23 mouse cellular contexts compared by ENCODE assay signal in the genomic region with DNA sequence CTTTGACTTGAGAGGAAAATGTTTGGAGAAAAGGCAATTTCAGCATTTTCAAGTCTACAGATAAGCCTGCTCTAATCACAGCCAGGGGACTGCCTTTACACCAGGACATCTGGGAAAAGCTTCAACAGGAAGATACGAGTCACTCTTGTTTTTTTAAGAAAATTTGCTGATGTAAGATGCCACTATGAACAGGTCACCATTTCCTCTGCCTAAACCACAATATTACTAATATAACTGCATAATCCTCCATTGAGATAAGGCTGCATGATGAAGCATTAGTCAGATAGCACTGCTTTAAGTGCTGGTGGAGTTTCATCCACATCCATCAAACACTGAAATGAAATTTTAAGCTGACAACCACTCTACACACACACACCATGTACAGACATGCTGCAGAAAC. TPM values are rescaled to one million over a fixed set of nuclear protein-coding genes. Genes with fewer than 3 reads are reported as not detected.
DNase-seq lines count a peak whose midpoint lies in the region; TF ChIP-seq lines count a peak whose summit lies in the region.
"Had no signal": no experiment of that assay in that cellular context is flagged by ENCODE, and none has a peak within 500 bp of the region (broad histone marks: within the 10 kb centered on the region; RNA-seq: fewer than 3 reads in every experiment).

No protein-coding gene starts in this region.

- H3K79me2 ChIP-seq in heart, adult 2 months (replicated peaks; ENCODE audit: control insufficient read depth, insufficient read depth, low read length) = no peaks in the 10 kb centered on the region
- no peaks in the 10 kb centered on the region for H3K79me2 ChIP-seq in CH12.LX (replicated peaks; ENCODE audit: control insufficient read depth, extremely low read depth, insufficient read depth, poor library complexity, severe bottlenecking)

- 26% methylated on average over 1 of the region's 1 CpGs for WGBS in heart, adult 2 months

- no peak for TF ChIP-seq EP300 in heart, adult 2 months (IDR thresholded peaks at IDR 0.05; ENCODE audit: insufficient read depth, low read depth, low read length)
- no peak for TF ChIP-seq EP300 in CH12.LX (IDR thresholded peaks at IDR 0.05; ENCODE audit: low read length)

- no peak for TF ChIP-seq CTCF in heart, adult 2 months (IDR thresholded peaks at IDR 0.05)
- no peak for TF ChIP-seq CTCF in CH12.LX (conservative IDR thresholded peaks at IDR 0.05 in 1 of 2, IDR thresholded peaks at IDR 0.05 in 1 of 2; ENCODE audit: low read depth in 2 of 2, low read length in 2 of 2)
- TF ChIP-seq CTCF in embryonic fibroblast, embryonic 13.5 days (IDR thresholded peaks at IDR 0.05; ENCODE audit: borderline replicate concordance, insufficient read depth, low read length) = no peak

- no peaks in the 10 kb centered on the region for H3K27me3 ChIP-seq in heart, adult 2 months (ENCODE audit: control insufficient read depth, insufficient read depth, low read length)
- H3K27me3 ChIP-seq in CH12.LX (replicated peaks) = no peaks in the 10 kb centered on the region
- H3K27me3 ChIP-seq: embryonic facial prominence, embryonic 13.5 days; embryonic facial prominence, embryonic 15.5 days; forebrain, embryonic 13.5 days; forebrain, embryonic 15.5 days; Patski had no signal

- TF ChIP-seq POLR2A in heart, adult 2 months (IDR thresholded peaks at IDR 0.05; ENCODE audit: insufficient read depth, low read depth, low read length) = no peak
- no peak for TF ChIP-seq POLR2A in CH12.LX (IDR thresholded peaks at IDR 0.05; ENCODE audit: low read depth, low read length)
- TF ChIP-seq POLR2A in embryonic fibroblast, embryonic 13.5 days (IDR thresholded peaks at IDR 0.05; ENCODE audit: low read depth, low read length) = no peak

- H3K4me3 ChIP-seq in heart, adult 2 months = no peak overlapping the region
- H3K4me3 ChIP-seq in CH12.LX (replicated peaks in 1 of 3; ENCODE audit: low read depth in 2 of 3, low read length in 2 of 3, poor library complexity in 1 of 3) = no peak overlapping the region
- H3K4me3 ChIP-seq in embryonic fibroblast, embryonic 13.5 days (ENCODE audit: insufficient read depth, low read length) = no peak overlapping the region
- H3K4me3 ChIP-seq: embryonic facial prominence, embryonic 13.5 days; embryonic facial prominence, embryonic 15.5 days; forebrain, embryonic 13.5 days; forebrain, embryonic 15.5 days had no signal

- no peak for TF ChIP-seq RAD21 in CH12.LX (IDR thresholded peaks at IDR 0.05; ENCODE audit: low read depth, low read length)

- H3K27ac ChIP-seq in heart, adult 2 months = no peak overlapping the region
- no peak overlapping the region for H3K27ac ChIP-seq in CH12.LX (ENCODE audit: insufficient read depth, low read depth)
- peak overlapping the region; percentile 92 for H3K27ac ChIP-seq in embryonic fibroblast, embryonic 13.5 days (ENCODE audit: insufficient read depth, low read length)
- H3K27ac ChIP-seq: embryonic facial prominence, embryonic 13.5 days; embryonic facial prominence, embryonic 15.5 days; forebrain, embryonic 13.5 days; forebrain, embryonic 15.5 days had no signal

- no peaks in the 10 kb centered on the region for H3K4me1 ChIP-seq in heart, adult 2 months (ENCODE audit: control insufficient read depth, insufficient read depth, low read length)
- peaks cover 2 to 36% of the 10 kb centered on the region in 2 experiments; a peak in 2 of 4 replicates for H3K4me1 ChIP-seq in CH12.LX (ENCODE audit: control insufficient read depth in 1 of 2, insufficient read depth in 2 of 2)
- H3K4me1 ChIP-seq in embryonic fibroblast, embryonic 13.5 days (ENCODE audit: control insufficient read depth, insufficient read depth, low read length) = peaks cover 22% of the 10 kb centered on the region
- H3K4me1 ChIP-seq: embryonic facial prominence, embryonic 13.5 days; forebrain, embryonic 15.5 days had no signal

- H3K4me2 ChIP-seq in CH12.LX (ENCODE audit: insufficient read depth, low read depth, poor library complexity, severe bottlenecking) = no peak overlapping the region
- H3K4me2 ChIP-seq: embryonic facial prominence, embryonic 13.5 days; embryonic facial prominence, embryonic 15.5 days; forebrain, embryonic 13.5 days; forebrain, embryonic 15.5 days had no signal

- no peaks in the 10 kb centered on the region for H3K36me3 ChIP-seq in heart, adult 2 months (ENCODE audit: control insufficient read depth, insufficient read depth, low read length)
- no peaks in the 10 kb centered on the region for H3K36me3 ChIP-seq in CH12.LX (replicated peaks in 1 of 2; ENCODE audit: control insufficient read depth in 1 of 2, insufficient read depth in 1 of 2, low read length in 1 of 2)
- H3K36me3 ChIP-seq: embryonic facial prominence, embryonic 13.5 days; embryonic facial prominence, embryonic 15.5 days; forebrain, embryonic 15.5 days had no signal

- in situ Hi-C loops in CH12.LX (cut with MboI; ENCODE audit: low pct_ligation_motif_present, low pct_unique_long_range_greater_than_20kb, low sequenced_read_pairs) = no loop called here

- no peak overlapping the region for H3K9ac ChIP-seq in heart, adult 2 months (ENCODE audit: low read depth, low read length)
- no peak overlapping the region for H3K9ac ChIP-seq in CH12.LX (ENCODE audit: insufficient read depth, low read depth)
- H3K9ac ChIP-seq: embryonic facial prominence, embryonic 13.5 days; embryonic facial prominence, embryonic 15.5 days; forebrain, embryonic 13.5 days; forebrain, embryonic 15.5 days; forebrain, postnatal 0 days had no signal

- intact Hi-C loops in heart, adult 2 months (cut with DNase I) = no loop called here

- no peaks in the 10 kb centered on the region for H3K9me3 ChIP-seq in CH12.LX (replicated peaks; ENCODE audit: low read length)
- H3K9me3 ChIP-seq: embryonic facial prominence, embryonic 13.5 days; embryonic facial prominence, embryonic 15.5 days; forebrain, embryonic 13.5 days; forebrain, embryonic 15.5 days had no signal

- dilution Hi-C loops in CH12.LX (cut with MboI; ENCODE audit: extremely low pct_ligation_motif_present, extremely low pct_unique_long_range_greater_than_20kb, low sequenced_read_pairs) = no loop called here

- DNase-seq in heart, adult 11 months = peak; percentile 36
- no peak for DNase-seq in heart, adult 2 months
- DNase-seq in 3T3-L1 (ENCODE audit: low read depth, low spot score) (peak; percentile 55), CH12.LX (ENCODE audit: extremely low read depth) (peak; percentile 17)
- no peak for DNase-seq in embryo, embryonic 11 days
- no peak for DNase-seq in spleen, postnatal 14 days (ENCODE audit: low spot score in 2 of 2)
- no peak for DNase-seq in testis, postnatal 10 days (ENCODE audit: low spot score)
- DNase-seq: adrenal gland, adult 8-10 months; adrenal gland, postnatal 14 days; adrenal gland, postnatal 36 days; B cell, adult 2 months; cerebellum, adult 11-12 months; cerebellum, adult 2 months; cerebellum, adult 9-10 months; cerebellum, postnatal 10 days; cerebellum, postnatal 25 days; forebrain, postnatal 0 days had no signal

TF ChIP-seq in CH12.LX, 34 proteins besides CTCF, POLR2A, EP300 and RAD21:
- TF ChIP-seq KAT2A (IDR thresholded peaks at IDR 0.05; ENCODE audit: insufficient replicate concordance, low read length) = no peak
- 0 out of 2 replicates have a peak, but pooled peaks have one; percentile 26 for TF ChIP-seq ETS1 (conservative IDR thresholded peaks at IDR 0.05; ENCODE audit: low read depth, low read length)

RNA-seq across cellular contexts. Expression of gene Mex3b, which starts 27.2 kb away (rescaled TPM):
- 1 to 10 TPM; 1.4 TPM for total RNA-seq in heart, adult 2 months (2021)
- polyA plus RNA-seq in heart, adult 2 months (2012; rRNA removed) = 1.7 and 2.1 TPM in 2 replicates
- total RNA-seq in CH12.LX (2012; rRNA removed) = 0.50 and 0.59 TPM in 2 replicates
- total RNA-seq in CH12.LX (2014; rRNA removed) = 1.9 and 2.1 TPM in 2 replicates
- polyA plus RNA-seq in CH12.LX (2012; ENCODE audit: insufficient read length, low read depth) = 2.3 and 2.5 TPM in 2 replicates
- 18.9 and 23.6 TPM in 2 replicates for polyA plus RNA-seq in embryonic fibroblast, embryonic 13.5 days (2011; ENCODE audit: insufficient read length, low read depth, missing spikeins)

Comparison
In these comparisons a context has a peak if more than half of its experiments do, and no peak if none do; other contexts are left out.
1. DNase-seq: peak in heart, adult 11 months (single experiment), 3T3-L1 (single experiment) and CH12.LX (single experiment); none in heart, adult 2 months (0 of 2), embryo, embryonic 11 days (single experiment), spleen, postnatal 14 days (0 of 2) and testis, postnatal 10 days (single experiment).